Mouse (Mus musculus): Measurements from ENCODE around the gene Wdr64.

Wdr64 gene
- long read RNA-seq, experiment 1 = 0 reads
- long read RNA-seq, experiment 2 = 0 reads

DNA sequence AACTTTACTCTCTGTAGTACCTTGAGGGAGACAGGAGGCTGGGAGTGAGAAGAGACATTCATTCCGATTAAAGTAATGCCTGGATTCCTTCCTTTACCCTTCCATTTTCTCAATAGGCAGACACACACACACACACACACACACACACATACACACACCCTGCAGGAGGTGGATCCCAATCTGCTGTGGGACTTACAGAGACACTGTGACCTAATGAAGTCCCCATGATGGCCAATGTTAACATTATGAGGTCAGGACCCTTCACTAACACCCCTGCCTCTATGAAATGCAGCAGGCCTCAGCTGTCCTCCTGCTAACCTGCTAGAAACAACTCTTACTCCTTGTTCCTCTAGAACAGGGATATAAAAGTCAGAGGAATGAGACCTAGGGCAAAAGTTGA lies at the start of gene Wdr64:
Wdr64 (plus strand) TSS at position 301 of the 400 bp plus-strand sequence.
- intact Hi-C loops (cut with DNase I) = no loop called here

DNA sequence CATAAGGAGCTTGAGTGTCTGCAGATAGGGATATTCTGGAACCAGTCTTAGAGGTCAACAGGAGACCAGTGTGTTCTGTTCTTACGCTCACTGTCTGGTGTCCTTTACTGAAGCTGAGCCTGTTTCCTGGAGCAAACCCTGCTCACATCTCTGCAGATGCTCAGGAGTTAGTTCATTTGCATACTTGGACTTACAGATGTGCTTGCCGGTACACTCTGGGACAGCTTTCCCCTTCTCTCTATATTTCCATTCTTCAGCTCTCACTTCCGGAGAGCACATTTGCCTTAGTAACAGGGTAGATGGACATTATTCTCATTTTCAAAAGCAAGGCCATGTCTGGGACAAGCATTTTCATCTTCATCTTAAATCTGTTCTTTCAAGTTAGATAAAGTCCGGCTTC lies 49.8 kb upstream of the Wdr64 start:
- intact Hi-C loops (cut with DNase I) = no loop called here

DNA sequence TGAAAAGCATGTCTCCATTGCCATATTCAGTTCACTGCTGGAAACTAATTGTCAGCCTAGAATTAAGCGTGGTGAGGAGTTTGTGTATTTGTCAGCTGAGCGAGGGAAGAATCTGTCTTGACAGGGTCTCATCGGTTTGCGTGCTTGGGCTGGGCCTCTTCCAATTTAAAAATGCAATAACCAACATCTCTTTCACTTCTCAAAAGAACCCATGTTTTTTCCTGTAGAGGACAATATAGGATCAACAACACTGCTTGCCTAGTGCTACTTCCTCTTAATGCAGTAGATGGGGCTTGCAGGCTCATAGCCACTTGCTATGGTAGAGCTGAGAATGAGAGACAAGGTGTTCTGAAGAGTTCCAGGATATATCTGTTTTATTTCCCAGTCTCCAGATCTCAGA lies 38.5 kb upstream of the Wdr64 start:
- intact Hi-C loops (cut with DNase I) = no loop called here

DNA sequence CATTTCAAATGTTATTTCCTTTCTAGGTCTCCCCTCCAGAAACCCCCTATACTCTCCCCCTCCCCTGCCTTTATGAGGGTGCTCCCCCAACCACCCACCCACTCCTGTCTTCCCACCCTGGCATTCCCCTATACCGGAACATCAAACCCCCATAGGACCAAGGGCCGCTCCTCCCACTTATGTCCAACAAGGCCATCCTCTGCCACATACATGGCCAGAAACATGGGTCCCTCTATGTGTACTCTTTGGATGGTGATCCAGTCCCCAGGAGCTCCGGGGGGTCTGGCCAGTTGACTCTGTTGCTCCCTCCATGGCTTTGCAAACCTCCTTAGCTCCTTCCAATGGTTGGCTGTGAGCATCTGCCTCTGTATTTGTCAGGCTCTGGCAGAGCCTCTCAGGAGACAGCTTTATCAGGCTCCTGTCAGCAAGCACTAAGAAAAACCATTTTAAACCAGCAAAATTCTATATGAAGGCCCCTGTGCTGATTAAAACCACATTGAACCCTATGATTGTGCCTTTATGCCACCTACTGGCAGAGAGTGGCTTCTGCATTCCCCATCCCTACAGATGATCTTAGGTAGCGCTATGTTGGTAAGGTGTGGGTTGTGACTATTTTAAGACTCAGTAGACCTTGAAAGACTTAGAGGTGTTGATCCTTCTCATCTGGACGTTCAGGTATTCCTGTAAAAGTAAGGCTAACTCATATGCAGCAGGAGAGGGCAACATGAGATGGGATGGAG lies 29.6 kb upstream of the Wdr64 start:
- intact Hi-C loops (cut with DNase I) = no loop called here

DNA sequence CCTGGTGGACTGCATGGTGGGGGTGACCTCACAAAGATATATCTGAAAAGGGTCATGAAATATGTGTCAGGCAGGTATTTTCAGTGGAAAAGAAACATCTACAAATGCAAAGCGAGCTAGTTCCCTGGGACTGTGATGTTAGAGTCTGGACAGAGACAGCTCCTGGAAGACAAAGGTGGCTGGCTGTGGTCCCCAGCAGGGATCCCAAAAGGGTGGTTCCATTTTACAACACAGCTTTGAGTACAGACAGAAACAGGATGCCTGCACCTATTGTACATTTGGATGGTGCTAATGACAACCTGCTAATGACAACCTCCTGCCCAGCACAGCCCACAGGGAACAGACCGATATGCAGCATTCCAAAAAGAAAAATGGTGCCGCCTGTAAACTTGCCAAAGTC lies 28.9 kb upstream of the Wdr64 start:
- intact Hi-C loops (cut with DNase I) = no loop called here

DNA sequence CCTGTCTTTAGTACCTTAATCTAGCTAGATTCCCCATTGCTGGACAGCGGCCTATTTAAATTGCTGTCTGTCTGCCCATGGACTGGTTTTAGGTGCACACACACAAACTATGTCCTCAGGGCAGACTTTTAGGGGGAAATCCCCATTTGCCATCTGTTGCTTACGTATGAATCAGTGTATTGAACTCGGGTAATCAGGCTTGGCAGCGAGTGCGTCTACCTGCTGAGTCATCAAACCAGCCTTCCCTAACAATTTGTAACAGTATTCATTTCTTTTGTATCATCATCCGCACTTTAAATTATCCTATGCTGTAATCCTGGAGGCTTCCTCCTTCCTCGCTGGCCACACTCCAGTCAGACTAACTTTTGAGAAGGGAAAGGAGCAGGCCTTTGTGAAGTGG lies 28.4 kb upstream of the Wdr64 start:
- intact Hi-C loops (cut with DNase I) = loop anchor here (2.0 to 5.0 kb wide), 2 partner anchors 197 to 253 kb away; no protein-coding TSS in a partner anchor

DNA sequence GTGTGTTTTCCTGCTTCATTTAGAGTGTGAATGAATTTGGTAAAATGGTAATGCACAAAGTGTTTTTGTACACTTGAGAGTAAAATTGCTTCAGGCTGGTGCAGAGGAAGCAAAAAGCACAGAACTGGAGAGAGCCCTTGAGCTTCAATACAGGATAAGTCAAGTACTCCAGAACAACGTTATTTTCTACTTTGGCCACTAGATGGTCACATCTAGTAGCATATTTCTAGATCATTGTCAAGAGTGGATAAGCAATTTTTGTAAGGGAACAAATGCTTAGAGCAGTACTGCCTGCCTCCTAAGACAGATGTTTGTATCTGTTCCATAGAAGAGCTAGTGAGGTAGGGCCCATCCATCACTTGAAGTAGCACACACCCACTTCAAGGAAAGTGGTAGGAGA lies 26.8 kb upstream of the Wdr64 start:
- intact Hi-C loops (cut with DNase I) = loop anchor here (2.0 to 5.0 kb wide), 2 partner anchors 196 to 251 kb away; no protein-coding TSS in a partner anchor

DNA sequence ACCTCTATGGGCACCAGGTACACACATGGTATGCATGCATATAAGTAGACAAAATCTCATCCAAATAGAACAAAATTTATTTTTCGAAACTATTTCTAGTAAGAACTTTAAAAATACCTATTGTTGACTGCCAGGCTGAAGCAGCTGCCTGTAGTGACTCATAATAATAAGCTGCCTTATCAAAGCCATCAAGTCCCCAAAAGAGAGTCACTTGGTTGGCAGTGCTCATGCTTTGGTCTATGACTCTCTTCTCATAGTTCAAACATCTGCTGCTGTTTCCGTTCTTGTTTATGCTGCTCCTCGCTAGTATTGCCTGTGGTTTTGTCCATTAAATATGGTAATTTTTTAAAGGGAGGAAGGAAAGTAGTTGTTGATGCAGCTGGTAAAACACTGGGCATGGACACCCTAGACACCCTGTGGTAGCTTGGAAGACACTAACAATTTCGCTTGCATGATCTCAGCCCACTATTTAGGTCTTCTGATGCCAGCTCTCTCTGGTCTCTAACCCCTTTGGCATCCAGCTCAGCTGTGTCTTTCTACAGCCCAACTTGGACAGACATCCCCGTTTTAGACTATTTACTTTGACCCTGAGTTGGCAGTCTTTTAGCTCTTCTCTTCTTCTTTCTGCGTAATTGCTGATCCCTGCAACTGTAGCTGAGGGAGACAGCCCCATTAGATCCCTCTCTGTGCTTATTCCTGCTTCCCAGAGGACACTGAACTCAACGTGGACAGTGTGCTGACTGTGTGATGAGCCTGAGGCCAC lies 24.6 kb upstream of the Wdr64 start:
- intact Hi-C loops (cut with DNase I) = loop anchor here (5.0 kb wide), 1 partner anchor 194 kb away; no protein-coding TSS in a partner anchor

DNA sequence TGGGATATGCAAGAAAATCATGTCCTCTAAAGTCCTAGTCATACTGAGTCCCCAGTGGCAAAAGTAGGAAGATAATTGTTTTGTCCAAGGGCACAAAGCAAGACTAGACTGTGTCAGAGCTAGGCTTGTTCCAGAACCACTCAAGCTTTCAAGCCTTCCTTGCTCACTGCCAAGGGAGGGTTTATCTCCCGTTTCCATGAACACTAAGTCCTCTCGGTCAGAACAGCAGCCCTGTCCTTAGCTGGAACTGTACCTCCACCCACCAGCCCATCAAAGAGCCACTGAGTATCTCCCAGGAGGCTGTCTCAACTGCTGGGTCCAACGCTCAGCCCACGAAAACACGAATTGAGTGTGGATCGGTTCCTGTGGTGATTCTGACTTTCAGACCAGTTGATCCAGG lies 23.3 kb upstream of the Wdr64 start:
- intact Hi-C loops (cut with DNase I) = no loop called here

DNA sequence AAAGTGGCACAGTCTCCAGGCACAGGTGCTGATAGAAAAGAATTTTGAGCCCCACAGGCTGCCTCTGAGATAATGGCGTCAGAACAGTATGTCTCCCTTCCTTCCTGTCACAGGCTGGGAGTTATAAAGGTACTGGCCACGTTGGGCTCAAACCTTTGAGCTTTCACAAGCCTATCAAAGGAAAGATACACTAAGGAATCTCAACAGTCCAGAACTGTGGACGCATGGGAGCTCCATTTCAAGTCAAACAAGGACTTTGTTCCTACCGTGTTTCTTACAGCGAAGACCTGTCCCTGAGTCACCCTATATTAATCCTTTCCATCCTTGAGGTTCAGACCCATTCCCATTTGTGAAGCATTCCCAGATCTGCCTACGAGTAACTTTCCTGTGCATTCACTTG lies 20.9 kb upstream of the Wdr64 start:
- intact Hi-C loops (cut with DNase I) = no loop called here

DNA sequence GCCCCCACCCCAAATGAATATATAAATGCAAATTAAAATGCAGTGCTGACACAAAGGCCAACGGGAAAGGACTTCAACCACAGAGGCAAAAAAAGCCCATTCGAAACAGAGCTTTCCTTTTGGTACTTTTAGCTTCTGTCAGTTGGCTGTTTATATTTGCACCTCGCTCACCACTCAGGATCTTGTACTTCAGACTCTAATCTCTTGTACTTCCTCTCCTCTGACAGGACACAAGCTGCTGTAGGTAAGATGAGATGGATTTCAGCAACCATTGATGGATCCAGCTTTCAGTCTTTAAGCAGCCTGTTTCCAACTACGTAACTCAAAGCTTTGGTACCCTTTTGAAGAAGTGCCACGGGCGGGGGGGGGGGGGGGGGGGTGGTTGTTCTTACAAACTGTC lies 17.4 kb upstream of the Wdr64 start:
- intact Hi-C loops (cut with DNase I) = no loop called here

DNA sequence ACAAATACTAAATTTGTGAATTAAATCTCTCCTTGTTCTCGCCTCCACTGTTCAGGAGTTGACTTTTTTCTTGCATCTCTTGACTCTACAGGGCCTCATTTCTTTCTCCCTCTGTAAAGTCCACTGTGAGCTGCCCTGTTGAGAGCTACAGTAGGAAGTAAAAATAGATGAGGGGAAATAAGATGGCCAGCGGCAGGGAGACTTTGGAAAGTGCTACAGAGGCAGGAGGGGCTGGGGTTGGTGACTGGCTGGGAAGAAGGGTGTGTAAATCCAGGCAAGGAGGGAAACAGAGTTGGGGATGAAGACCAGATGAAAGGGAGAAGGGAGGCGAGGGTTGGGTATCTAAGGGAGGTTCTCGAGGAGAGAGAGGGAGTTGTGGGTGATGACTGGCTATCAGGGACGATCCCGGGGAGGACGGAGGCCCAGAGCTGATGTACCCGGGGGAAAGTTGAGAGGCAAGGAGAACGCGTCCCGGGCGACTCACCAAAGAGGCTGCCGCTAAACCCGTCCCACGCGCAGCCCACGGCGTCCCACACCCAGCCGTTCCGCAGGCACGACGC lies 6.6 kb upstream of the Wdr64 start:
- intact Hi-C loops (cut with DNase I) = loop anchor here (2.0 to 5.0 kb wide), 2 partner anchors 65 to 176 kb away; no protein-coding TSS in a partner anchor

DNA sequence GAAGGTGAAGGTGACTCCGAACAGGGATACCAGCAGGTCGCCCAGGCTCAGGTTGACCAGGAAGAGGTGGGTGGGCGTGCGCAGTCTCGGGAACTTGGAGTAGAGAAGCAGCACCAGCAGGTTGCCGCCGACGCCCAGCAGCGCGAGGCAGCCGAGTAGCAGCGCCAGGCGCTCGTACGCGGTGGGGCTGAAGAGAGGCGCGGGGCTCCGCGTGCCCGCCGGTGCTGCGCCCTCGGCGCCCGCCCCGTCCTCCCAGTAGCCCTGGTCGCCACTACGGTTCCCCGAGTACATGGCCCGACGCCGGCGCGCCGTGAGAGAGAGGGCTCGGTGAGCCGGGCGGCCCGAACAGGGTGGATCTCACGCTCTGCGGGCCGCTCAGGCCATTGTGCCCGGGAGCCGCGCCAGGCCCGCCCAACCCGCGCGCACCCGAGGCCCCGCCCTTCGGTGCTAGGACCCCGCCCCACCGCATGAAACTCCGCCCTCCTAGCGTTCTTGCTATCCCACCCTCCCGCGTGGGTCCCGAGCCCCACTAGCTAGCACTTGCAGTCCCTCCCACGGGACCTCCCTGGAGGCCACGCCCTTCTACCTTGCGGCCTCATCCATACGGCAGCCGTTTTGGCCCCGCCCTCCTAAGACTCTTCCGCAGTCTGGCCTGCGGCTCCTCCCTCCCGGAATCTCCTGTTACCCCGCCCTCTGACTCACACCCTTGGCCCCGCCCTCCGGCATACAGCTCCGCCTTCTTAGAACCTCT lies 6.0 kb upstream of the Wdr64 start, which contains the start of the genes Opn3 and Chml:
Opn3 (minus strand) TSS at position 531 of the 751 bp plus-strand sequence.
Chml (minus strand) TSS at position 656 of the 751 bp plus-strand sequence.
- intact Hi-C loops (cut with DNase I) = loop anchor here (2.0 to 5.0 kb wide), 2 partner anchors 66 to 175 kb away; no protein-coding TSS in a partner anchor

DNA sequence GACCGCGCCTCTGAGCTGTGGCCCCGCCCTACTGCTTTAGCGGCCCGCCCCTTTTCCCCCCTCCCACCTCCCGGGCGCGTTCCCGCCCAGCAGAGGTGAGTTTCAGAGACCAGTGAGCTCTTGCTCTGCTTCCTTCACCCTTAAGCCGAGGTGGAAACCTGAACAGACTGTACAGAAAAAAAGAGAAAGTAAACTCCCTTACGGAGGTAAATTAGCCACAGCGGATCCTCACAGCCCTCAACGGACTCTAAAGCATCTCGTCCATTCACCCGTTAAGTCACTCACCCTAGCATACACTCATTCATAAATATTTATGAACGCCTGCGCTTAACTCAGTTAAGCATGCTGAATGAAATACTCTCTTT lies 5.4 kb upstream of the Wdr64 start:
- intact Hi-C loops (cut with DNase I) = loop anchor here (2.0 to 5.0 kb wide), 2 partner anchors 66 to 174 kb away; no protein-coding TSS in a partner anchor

DNA sequence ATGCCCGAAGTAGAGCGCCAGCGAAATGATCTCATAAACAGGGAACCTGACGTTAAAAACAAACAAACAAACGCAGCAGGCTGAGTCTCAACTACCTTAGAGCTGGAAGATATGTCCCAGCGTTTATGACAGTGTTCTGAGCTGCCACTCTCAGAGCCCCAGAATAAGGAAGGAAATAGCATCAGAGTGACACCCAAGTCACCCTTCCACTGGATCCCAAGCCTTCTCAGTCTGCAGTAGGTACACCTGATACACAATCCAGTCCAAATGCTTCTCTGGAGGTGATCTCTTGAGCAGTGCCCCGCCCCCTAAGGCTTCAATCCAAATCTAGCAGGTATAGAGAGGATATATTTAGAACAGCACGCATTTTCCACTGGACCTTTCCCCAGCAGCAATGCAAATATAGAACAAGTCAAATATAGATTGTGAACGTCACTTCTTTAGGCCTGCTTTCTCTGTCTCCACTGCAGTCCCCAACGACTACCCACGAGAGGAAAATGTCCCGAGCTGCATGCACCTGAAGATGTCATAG lies 4.9 kb upstream of the Wdr64 start:
- intact Hi-C loops (cut with DNase I) = loop anchor here (2.0 to 5.0 kb wide), 2 partner anchors 67 to 174 kb away; no protein-coding TSS in a partner anchor

DNA sequence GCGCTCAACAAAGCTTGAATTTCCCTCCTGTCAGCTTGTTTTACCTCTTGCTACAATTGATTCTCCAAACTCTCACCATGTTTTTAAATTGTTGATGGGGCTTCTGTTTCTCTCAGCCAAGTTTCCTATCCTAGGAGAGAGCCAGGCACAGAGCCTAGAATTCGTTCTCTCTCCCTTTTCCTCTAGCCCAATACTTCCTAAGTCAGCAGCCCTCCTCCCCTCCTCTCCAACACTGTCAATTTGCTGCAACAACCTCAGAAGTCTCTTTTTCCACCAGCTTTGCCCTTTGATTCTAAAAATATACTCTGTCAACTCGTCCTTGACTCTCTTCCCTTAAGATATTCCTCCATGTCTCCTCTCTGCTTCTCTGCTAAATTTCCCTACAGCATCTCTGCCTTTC lies 982 bp downstream of the Wdr64 start:
- intact Hi-C loops (cut with DNase I) = no loop called here

DNA sequence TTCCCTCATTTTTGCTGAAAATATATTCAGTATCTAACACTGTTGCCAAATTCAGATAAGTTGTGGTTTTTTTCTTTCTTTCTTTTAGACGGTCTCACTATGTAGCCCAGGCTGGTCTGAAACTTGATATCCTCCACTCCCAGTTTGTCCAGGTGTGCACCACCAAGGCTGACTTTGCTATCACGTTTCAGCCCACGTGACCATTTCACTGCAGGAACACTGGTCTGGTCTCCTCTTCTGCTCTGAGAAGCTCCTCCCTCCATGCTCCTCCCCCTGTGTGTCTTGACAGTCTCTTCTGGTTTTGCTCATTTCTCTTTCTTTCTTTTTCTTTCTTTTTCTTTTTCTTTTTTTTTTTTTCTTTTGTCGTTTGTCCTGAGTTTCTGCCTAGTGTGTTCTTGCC lies 1.4 kb downstream of the Wdr64 start:
- intact Hi-C loops (cut with DNase I) = no loop called here

DNA sequence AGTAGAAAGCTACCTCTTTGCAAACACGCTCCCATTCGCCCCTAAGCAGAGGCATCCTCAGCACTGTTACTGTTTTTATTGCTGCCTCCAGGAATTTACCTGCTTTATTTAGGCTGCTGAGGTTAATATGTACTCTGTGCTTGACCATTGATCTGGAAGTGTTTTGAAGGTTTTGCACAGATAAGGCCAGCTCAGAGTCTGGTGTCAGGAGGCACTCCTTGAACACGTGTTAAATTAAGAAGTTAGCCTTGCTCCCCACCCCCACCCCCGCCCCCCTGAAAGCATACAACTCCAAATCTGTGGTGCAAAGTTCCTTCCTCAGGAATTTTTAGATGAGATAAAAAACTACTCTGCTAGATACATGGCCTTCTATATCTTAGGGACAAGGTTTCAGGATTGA lies 2.8 kb downstream of the Wdr64 start:
- intact Hi-C loops (cut with DNase I) = no loop called here

DNA sequence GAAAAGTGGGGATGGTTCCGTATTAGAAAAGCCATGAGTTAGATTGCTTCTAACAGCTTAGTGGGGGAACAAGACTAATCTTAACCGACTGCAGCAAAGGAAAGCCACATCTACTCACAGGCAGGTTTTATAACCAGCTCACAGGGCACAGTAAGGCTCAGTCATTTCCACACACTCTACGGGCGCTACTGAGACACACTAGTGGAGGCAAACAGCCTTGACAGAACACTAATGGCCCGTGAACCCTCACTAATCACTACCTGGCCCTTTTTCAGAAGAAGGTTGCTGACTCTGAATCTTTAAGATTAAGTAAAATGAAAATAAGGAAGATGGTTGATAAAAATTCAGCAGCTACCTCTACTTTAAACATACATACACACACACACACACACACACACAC lies 9.2 kb downstream of the Wdr64 start:
- intact Hi-C loops (cut with DNase I) = no loop called here

DNA sequence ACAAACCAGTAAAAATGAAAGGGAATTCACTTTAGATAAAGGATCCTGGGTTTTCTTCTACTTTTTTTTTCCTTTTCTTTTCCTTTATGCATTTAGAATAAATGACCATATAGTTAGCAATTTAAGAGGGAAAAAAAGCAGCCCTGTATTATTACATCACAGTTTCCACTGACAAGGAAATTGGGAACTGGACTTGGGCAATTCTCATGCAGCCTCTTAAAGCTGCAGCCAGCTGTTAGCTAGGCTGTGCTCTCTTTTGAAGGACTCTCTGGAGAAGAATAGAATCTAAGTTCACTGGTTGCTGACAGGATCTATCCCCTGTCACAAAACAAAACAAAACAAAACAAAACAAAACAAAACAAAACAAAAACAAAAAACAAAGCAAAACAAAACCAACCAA lies 9.6 kb downstream of the Wdr64 start:
- intact Hi-C loops (cut with DNase I) = no loop called here
